Mouse (Mus musculus) heart, embryonic 15.5 days (tissue): ENCODE measurements around the gene Tnxb. TPM values are rescaled to one million over a fixed set of nuclear protein-coding genes. Genes with fewer than 3 reads are reported as not detected.

Experiments
- ATAC-seq: fragments of 200-750 bp; cut with Nextera tagmentation; replicated peaks from 2 replicates; pipeline ENCODE4 v1.8.0; 2017; ENCODE audit warnings: low read depth, moderate TSS enrichment; ENCODE audit not compliant: insufficient number of reproducible peaks, insufficient read depth, low FRiP score
- H3K27ac ChIP-seq: fragments of 300-500 bp; sonication (generic); 2 replicates; pipeline ENCODE4 v1.5.1; 2015; ENCODE audit warnings: mild to moderate bottlenecking, inconsistent platforms
- H3K27me3 ChIP-seq: fragments of 300-500 bp; sonication (generic); 2 replicates; pipeline ENCODE4 v1.6.1; 2015; ENCODE audit warnings: inconsistent platforms
- H3K36me3 ChIP-seq: fragments of 300-500 bp; sonication (generic); 2 replicates; pipeline ENCODE4 v1.6.1; 2015; ENCODE audit warnings: mild to moderate bottlenecking, inconsistent platforms
- H3K4me1 ChIP-seq: fragments of 300-500 bp; sonication (generic); replicated peaks from 2 replicates; pipeline ENCODE4 v1.6.1; 2015; ENCODE audit warnings: inconsistent platforms
- H3K4me2 ChIP-seq: fragments of 300-500 bp; sonication (generic); 2 replicates; pipeline ENCODE4 v1.6.1; 2015; ENCODE audit warnings: inconsistent platforms, mild to moderate bottlenecking, moderate library complexity
- H3K4me3 ChIP-seq: fragments of 300-500 bp; sonication (generic); 2 replicates; pipeline ENCODE4 v1.5.1; 2015; ENCODE audit warnings: mild to moderate bottlenecking, inconsistent platforms
- H3K9ac ChIP-seq: fragments of 300-500 bp; sonication (generic); 2 replicates; pipeline ENCODE4 v1.6.1; 2015; ENCODE audit warnings: mild to moderate bottlenecking, inconsistent platforms
- H3K9me3 ChIP-seq: fragments of 300-500 bp; sonication (generic); replicated peaks from 2 replicates; pipeline ENCODE4 v1.6.1; 2016; ENCODE audit warnings: inconsistent platforms
- WGBS: fragments of 180-500 bp; shearing (Covaris S2); methylation state at CpG from one replicate; pipeline ENCODE4 v1.1.7; 2015; ENCODE audit warnings: mixed read lengths; 5-methylcytosine and 5-hydroxymethylcytosine counted together
- polyA plus RNA-seq: library from polyadenylated mRNA; unstranded; fragments of >200 nt; fragmentation: Nextera tagmentation; extraction: Ambion mirVana; gene quantifications from 2 replicates; pipeline ENCODE4 v1.2.1, GENCODE M21; 2015

The Tnxb gene
- polyA plus RNA-seq, 1 experiment from 2014 or later, result 2.3 TPM

DNA sequence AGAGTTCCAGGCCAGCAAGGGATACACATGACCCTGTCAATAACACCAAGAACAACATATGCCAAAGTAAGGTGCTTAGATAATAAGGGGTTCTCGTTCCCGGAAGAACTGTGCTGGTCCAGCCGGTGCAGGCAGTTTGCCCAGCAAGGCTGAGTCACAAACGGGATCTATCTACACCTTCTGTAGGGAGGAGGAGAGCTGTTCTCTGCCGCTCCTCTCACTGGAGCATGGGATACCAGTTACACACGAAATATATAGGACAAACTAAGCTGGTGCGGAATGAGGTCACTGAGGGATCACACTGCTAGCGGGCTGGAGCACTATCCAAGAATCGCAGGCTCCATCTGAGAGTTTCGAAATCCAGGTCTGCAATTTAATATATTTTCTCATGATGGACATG, 26.4 kb upstream of the Tnxb start:
- Histone ChIP-seq H3K4me2 (no peak overlapping the region), H3K27me3 (no peaks in the 10 kb centered on the region), H3K36me3 (0 out of 2 replicates have a peak, but pooled peaks cover under 1% of the 10 kb centered on the region), H3K4me3 (no peak overlapping the region), H3K27ac (no peak overlapping the region), H3K9me3 (no peaks in the 10 kb centered on the region), H3K4me1 (peaks cover 41% of the 10 kb centered on the region), H3K9ac (no peak overlapping the region)
- WGBS, result 67% methylated on average over 10 of the region's 10 CpGs
- ATAC-seq, result no peak

GRCm38 (mm10) chr17:34644608-34645007, 25.7 kb upstream of the Tnxb start, which contains the start of gene Fkbpl:
Gene Fkbpl (plus strand): TSS chr17:34644764.
- Histone ChIP-seq H3K36me3 (peaks cover 7% of the 10 kb centered on the region; the same call in 1 of the 2 replicates), H3K27ac (peak within 1 kb of the TSS; percentile 79), H3K9me3 (no peaks in the 10 kb centered on the region), H3K4me1 (peaks cover 41% of the 10 kb centered on the region), H3K4me2 (peak within 1 kb of the TSS; percentile 84), H3K27me3 (no peaks in the 10 kb centered on the region), H3K4me3 (peak within 1 kb of the TSS; percentile 66), H3K9ac (peak within 1 kb of the TSS; percentile 68)
- WGBS, result under 1% methylated on average over 16 of the region's 16 CpGs
- ATAC-seq, result peak; percentile 73

- 38% methylated on average over 10 of the region's 10 CpGs for WGBS
- Histone ChIP-seq H3K27ac (peak overlapping the region; percentile 79; the same call in 1 of the 2 replicates), H3K36me3 (peaks cover 12% of the 10 kb centered on the region), H3K4me1 (peaks cover 41% of the 10 kb centered on the region), H3K27me3 (no peaks in the 10 kb centered on the region), H3K4me3 (peak overlapping the region; percentile 66), H3K4me2 (peak overlapping the region; percentile 84), H3K9ac (peak overlapping the region; percentile 68), H3K9me3 (no peaks in the 10 kb centered on the region)
- no peak for ATAC-seq
Observed at GRCm38 (mm10) chr17:34645256-34645829, 25.0 kb upstream of the Tnxb start.

DNA sequence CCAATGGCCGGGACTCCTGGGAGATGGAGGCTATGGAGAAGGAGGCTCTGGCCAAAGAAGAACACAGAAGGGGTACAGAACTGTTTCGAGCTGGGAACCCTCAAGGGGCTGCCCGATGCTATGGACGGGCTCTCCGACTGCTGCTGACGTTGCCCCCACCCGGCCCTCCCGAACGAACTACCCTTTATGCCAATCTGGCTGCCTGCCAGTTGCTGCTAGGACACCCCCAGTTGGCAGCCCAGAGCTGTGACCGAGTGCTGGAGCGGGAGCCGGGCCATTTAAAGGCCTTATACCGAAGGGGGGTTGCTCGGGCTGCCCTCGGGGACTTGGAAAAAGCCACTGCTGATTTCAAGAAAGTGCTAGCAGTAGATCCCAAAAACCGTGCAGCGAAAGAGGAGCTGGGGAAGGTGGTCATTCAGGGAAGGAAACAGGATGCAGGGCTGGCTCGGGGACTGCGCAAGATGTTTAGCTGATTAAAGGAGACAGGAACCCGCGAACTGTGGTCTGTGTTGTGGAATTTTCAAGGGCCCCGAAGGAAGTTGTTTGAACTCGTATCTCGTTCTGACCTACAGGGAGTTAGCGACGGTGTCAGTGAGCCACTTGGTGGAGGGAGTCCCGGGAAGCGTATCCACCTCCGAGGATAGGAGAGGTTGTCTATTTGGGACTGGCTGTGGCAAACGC, 24.4 kb upstream of the Tnxb start:
- no peak for ATAC-seq
- Histone ChIP-seq H3K4me1 (peaks cover 34% of the 10 kb centered on the region), H3K27me3 (no peaks in the 10 kb centered on the region), H3K4me3 (no peak overlapping the region), H3K27ac (no peak overlapping the region), H3K4me2 (peak overlapping the region; percentile 84), H3K9me3 (no peaks in the 10 kb centered on the region), H3K9ac (no peak overlapping the region), H3K36me3 (peaks cover 18% of the 10 kb centered on the region)
- 78% methylated on average over 30 of the region's 30 CpGs for WGBS

DNA sequence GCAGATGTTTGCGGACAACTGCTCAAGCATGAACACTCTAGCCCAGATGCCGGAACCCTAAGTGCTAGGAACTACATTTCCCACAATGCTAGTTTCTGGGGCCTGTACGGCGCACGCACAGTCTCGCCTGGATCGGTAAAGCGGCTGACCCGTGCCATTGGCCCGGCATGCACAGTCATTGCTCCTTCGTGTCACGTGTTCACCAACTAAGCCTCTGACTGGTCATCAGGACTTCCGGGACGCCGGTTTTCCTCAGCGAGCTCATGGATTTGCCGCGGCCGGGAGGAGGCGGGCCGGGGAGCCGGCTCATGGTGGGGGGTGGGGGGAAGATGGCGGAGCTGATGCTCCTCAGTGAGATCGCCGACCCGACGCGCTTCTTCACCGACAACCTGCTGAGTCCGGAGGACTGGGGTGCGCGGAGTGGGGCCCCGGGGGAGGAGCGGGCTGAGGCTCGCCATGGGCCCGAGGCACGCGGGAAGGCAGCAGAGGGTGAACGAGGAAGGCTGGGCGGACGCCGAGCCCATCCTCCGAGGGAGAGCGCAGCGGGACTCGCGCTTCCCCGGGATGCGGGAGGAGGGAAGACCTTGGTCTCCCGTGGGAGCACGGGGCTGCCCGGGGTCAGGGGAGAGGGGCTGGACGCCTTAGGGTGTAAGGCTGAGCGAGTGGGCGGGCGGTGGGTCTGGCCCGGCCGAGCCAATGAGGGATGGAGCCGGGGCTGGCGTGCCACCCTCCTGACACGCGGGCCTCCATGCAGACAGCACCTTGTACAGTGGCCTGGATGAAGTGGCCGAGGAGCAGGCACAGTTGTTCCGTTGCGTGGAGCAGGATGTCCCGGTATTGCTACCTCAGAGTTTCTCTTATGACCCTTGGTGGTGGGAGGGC, 23.2 kb upstream of the Tnxb start, which contains the start of gene Atf6b:
Gene Atf6b (plus strand): TSS at position 241 of the 882 bp plus-strand sequence.
- Histone ChIP-seq H3K9me3 (no peaks in the 10 kb centered on the region), H3K27me3 (no peaks in the 10 kb centered on the region), H3K4me3 (peak within 1 kb of the TSS; percentile 100), H3K4me1 (peaks cover 29% of the 10 kb centered on the region), H3K4me2 (peak within 1 kb of the TSS; percentile 84), H3K9ac (peak within 1 kb of the TSS; percentile 88), H3K36me3 (peaks cover 30% of the 10 kb centered on the region), H3K27ac (peak within 1 kb of the TSS; percentile 76)
- WGBS, result under 1% methylated on average over 66 of the region's 66 CpGs
- peak; percentile 97 for ATAC-seq

GRCm38 (mm10) chr17:34648141-34648890, 22.0 kb upstream of the Tnxb start:
- ATAC-seq, result no peak
- peaks cover 42% of the 10 kb centered on the region for H3K36me3 ChIP-seq
- no peak overlapping the region for H3K27ac ChIP-seq
- no peaks in the 10 kb centered on the region for H3K27me3 ChIP-seq
- H3K9ac ChIP-seq, result peak overlapping the region; percentile 88; the same call in 1 of the 2 replicates
- H3K4me3 ChIP-seq, result peak overlapping the region; percentile 100
- 80% methylated on average over 16 of the region's 16 CpGs for WGBS
- peak overlapping the region; percentile 84 for H3K4me2 ChIP-seq
- peaks cover 29% of the 10 kb centered on the region for H3K4me1 ChIP-seq
- H3K9me3 ChIP-seq, result no peaks in the 10 kb centered on the region

GRCm38 (mm10) chr17:34649106-34649864, 21.1 kb upstream of the Tnxb start:
- Histone ChIP-seq H3K9ac (no peak overlapping the region), H3K36me3 (peaks cover 43% of the 10 kb centered on the region), H3K4me1 (peaks cover 32% of the 10 kb centered on the region), H3K27ac (no peak overlapping the region), H3K4me2 (no peak overlapping the region), H3K27me3 (no peaks in the 10 kb centered on the region), H3K9me3 (no peaks in the 10 kb centered on the region), H3K4me3 (no peak overlapping the region)
- ATAC-seq, result no peak
- WGBS, result 87% methylated on average over 18 of the region's 18 CpGs

DNA sequence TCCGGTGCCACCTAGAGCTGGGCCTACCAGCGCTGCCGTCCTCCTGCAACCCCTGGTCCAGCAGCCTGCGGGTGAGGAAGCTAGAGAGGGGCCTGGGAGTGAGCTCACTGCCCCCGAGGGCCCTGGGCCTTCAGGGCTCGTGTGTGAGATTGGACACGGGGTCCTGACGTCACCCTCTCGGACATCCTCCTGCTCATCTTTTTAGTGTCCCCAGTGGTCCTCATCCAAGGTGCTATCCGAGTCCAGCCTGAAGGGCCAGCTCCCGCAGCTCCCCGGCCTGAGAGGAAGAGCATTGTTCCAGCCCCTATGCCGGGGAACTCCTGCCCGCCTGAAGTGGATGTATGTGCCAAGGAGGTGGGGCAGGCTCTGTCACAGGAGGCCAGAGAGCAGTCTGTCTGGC, 19.6 kb upstream of the Tnxb start:
- peaks cover 38% of the 10 kb centered on the region for H3K4me1 ChIP-seq
- H3K4me2 ChIP-seq, result no peak overlapping the region
- ATAC-seq, result no peak
- H3K4me3 ChIP-seq, result no peak overlapping the region
- no peak overlapping the region for H3K27ac ChIP-seq
- H3K27me3 ChIP-seq, result no peaks in the 10 kb centered on the region
- WGBS, result 88% methylated on average over 14 of the region's 14 CpGs
- no peak overlapping the region for H3K9ac ChIP-seq
- peaks cover 43% of the 10 kb centered on the region for H3K36me3 ChIP-seq
- H3K9me3 ChIP-seq, result no peaks in the 10 kb centered on the region

DNA sequence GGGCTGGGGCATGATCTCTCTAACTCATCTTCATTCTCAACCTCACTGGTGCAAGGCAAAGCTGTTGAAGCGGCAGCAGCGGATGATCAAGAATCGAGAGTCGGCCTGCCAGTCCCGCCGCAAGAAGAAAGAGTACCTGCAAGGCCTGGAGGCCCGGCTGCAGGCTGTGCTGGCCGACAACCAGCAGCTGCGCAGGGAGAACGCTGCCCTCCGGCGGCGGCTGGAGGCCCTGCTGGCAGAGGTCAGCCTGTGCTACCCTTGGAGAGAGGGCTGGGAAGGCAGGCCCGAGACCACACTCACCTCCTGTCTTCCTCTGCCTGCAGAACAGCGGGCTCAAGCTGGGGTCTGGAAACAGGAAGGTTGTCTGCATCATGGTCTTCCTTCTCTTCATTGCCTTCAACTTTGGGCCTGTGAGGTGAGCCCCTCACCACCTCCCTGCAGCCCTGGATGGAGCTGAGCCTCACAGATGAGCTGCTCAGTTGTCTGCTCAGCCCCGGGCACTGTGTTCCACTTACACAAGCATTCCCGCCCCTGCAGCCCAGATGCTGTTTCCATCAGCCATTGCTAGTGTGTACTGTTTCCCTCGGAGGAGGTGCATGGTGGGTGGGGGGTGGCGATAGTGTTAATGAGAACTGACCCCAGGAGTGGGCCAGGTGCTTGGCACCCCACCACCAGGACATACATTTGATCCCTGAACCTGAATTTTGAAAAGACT, 18.7 kb upstream of the Tnxb start:
- peaks cover 43% of the 10 kb centered on the region for H3K36me3 ChIP-seq

DNA sequence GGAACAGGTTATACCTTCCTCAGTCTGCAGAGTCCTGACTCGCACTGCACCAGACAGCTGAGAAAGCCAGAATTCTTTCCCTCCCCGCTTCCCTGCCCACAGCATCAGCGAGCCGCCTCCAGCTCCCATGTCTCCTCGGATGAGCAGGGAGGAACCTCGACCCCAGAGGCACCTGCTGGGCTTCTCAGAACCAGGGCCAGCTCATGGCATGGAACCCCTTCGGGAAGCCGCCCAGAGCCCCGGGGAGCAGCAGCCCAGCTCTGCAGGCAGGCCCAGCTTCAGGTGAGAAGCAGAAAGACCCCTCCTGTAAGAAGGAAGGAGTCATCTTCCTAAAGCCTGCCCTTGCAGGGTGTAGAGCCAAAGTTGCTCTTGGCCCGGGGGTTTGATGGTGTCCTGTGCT, 17.8 kb upstream of the Tnxb start:
- Histone ChIP-seq H3K9ac (no peak overlapping the region), H3K4me1 (peaks cover 36% of the 10 kb centered on the region), H3K27ac (no peak overlapping the region), H3K9me3 (no peaks in the 10 kb centered on the region), H3K27me3 (0 out of 2 replicates have a peak, but pooled peaks cover under 1% of the 10 kb centered on the region), H3K4me3 (no peak overlapping the region), H3K4me2 (no peak overlapping the region), H3K36me3 (peaks cover 43% of the 10 kb centered on the region)
- 89% methylated on average over 10 of the region's 10 CpGs for WGBS
- ATAC-seq, result no peak

More for the DNA sequence above, 18.7 kb upstream of the Tnxb start:
- H3K4me2 ChIP-seq, result no peak overlapping the region
- peaks cover 38% of the 10 kb centered on the region for H3K4me1 ChIP-seq
- H3K4me3 ChIP-seq, result no peak overlapping the region
- no peak for ATAC-seq
- no peak overlapping the region for H3K27ac ChIP-seq
- no peak overlapping the region for H3K9ac ChIP-seq
- WGBS, result 50% methylated on average over 19 of the region's 19 CpGs
- H3K27me3 ChIP-seq, result no peaks in the 10 kb centered on the region
- H3K9me3 ChIP-seq, result no peaks in the 10 kb centered on the region
